Mouse (Mus musculus) ovary, postnatal 10 days (tissue): ENCODE data around the gene Dpf3.

Experiments
- DNase-seq: peaks from one replicate; pipeline ENCODE4 v3.0.0; 2022; ENCODE audit warnings: low spot score

Dpf3 gene

GRCm38 (mm10) chr12:83487476-83487991 lies at the start of gene Dpf3:
Gene Dpf3 (minus strand): TSS chr12:83487716.
- peak; percentile 99 for DNase-seq

DNA sequence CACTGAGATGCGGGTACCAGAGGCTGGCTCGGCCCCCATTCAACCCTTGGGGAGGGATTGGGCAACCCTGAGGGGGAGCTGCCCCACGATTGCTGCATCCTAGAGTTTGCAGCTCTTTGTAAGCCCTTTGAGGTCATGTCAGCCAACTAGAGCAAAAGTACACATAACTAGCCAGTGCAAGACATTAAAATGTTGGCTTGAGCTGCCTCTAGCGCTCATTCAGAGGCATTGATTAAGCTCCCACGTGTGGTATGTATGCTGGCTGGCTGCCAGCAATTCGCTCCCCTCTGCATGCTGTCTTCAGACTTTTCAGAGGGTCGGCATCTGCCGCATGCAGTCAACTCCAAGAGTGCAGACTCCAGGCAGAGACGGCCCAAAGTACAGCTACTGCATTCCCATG lies 48.5 kb upstream of the Dpf3 start:
- no peak for DNase-seq

- no peak for DNase-seq
Measured at GRCm38 (mm10) chr12:83535428-83535827, 47.9 kb upstream of the Dpf3 start.

- DNase-seq, result no peak
Measured at GRCm38 (mm10) chr12:83534190-83534589, 46.7 kb upstream of the Dpf3 start.

- no peak for DNase-seq
Measured at GRCm38 (mm10) chr12:83532966-83533365, 45.5 kb upstream of the Dpf3 start.

GRCm38 (mm10) chr12:83531992-83532391 lies 44.5 kb upstream of the Dpf3 start:
- DNase-seq, result no peak

DNA sequence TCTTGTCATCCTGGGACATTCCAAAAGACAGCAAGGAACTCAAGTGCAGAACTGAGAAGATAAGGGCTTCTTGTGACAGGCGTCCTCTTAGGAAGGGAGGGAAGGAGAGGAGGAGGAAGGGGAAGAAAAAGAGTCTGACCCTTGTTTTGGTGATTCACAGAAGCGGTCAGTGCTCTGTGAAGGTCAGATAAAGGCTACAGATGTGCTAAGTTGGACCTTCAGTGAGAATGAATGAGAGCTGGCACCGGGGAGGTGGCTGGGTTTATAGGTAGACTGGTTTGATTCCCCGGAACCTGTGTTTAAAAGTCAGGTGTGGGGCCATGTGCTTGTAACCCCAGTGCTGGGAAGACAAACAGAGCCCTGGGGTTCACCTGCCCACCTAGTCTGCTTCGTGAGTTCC lies 41.1 kb upstream of the Dpf3 start:
- DNase-seq, result no peak

DNA sequence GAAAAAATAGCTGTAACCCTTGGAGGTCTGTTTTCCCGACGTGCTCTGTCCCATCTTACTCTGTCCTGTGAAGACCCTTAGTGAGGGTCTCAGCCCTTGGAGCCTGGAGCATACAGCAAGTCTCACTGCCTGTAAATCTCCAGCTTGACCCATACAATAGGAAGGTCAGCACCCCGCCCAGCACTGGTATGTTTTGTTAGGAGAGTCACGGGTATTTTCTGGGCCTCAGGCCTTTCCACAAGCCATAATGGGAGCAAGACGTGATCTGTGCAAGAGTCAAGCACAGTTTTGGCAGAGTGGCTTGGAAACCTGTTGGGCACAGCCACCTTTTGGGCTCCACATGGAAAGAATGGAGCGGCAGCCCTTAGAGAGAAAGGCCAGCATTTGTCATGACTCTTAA lies 40.3 kb upstream of the Dpf3 start:
- no peak for DNase-seq

DNA sequence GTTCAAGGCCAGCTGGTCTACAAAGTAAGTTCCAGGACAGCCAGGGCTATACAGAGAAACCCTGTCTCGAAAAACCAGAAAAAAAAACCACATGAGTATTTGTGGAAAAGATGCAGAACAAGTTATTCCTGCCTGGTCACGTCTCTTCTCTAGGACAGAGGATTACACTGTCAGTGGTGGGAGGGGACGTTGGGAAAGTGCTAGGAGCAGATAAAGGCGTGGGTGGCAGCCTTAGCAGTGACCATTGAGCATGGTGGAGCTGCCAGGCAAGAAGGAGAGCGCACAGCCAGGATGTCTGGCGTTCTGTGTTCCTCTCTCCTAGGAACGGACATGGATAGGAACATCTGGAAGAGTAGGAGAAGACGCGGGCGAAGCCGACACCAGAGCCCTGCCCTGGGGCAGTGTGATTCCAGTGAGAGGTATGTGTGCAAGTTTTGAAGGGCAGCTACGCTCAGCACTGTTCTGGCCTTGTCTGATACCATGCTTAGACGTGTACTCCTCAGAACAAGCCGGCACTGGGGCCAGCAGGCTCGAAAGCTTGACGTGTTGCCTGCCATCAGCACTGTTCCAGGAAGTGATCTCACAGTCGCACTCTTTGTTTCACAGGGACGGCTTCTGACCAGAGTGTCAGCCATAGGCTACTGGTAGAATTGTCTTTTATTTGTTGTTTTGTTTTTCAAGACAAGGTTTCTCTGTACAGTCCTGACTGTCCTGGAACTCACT lies 38.5 kb upstream of the Dpf3 start:
- no peak for DNase-seq

- no peak for DNase-seq
Measured at GRCm38 (mm10) chr12:83524329-83524728, 36.8 kb upstream of the Dpf3 start.

- DNase-seq, result no peak
Measured at GRCm38 (mm10) chr12:83523892-83524291, 36.4 kb upstream of the Dpf3 start.

DNA sequence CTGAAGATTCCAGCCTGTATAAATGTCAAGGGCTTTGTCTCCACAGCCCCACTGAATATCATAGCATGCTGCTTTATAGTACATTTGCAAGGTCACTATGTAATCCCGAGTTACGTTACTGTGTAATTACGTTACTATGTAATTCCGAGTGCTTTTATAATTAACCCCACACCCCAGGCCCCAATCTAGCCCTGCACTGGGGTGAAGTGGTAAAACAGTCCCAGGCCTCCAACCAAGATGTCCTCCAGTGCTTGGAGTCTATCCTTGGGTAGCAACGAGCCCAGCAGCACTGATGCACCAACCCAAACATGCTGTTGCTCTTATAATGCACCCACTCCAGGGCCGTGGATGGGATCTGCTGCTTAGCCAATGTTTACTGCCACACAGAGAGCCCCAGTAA lies 35.5 kb upstream of the Dpf3 start:
- no peak for DNase-seq

DNA sequence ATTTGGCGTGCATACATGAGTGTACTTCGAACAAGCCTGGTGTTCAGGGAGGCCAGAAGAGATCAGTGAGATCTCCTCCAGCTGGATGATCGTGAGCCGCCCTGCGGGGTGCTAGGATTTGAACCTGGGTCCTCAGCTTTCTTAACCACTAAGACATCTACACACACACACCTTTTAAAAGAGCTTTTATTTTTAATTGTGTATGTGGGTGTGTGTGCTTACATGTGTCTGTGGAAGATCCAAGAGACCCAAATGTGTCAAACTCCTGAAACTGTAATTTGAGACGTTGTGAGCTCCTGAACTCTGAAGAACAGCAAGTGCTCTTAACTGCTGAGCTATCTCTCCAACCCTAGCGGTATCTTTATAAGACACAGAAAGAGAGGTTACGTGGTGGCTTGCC lies 33.6 kb upstream of the Dpf3 start:
- DNase-seq, result no peak

- DNase-seq, result peak; percentile 88
Measured at GRCm38 (mm10) chr12:83520311-83520890, 32.9 kb upstream of the Dpf3 start, which contains the start of gene Dcaf4. Gene Dcaf4 (plus strand): TSS chr12:83520466.

DNA sequence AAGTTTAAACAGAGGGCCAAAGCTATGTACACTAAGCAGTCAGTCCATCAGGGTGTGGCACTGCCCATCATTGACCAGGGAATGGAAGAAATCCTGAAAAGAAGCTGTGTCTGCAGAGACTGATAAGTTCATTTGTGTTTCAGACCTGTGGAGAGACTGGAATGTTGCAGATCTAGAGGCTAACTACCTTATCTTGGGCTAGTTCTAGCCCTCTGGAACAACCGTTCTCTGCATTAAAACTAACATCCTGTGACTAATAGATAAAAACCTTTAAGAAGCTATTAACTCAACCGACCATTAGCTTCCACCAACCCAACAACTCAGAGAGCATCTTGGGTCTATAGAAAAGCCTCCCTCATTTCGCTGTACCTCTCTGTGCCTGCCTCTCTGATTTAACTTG lies 30.1 kb upstream of the Dpf3 start:
- no peak for DNase-seq

- no peak for DNase-seq
Measured at GRCm38 (mm10) chr12:83514216-83514615, 26.7 kb upstream of the Dpf3 start.

DNA sequence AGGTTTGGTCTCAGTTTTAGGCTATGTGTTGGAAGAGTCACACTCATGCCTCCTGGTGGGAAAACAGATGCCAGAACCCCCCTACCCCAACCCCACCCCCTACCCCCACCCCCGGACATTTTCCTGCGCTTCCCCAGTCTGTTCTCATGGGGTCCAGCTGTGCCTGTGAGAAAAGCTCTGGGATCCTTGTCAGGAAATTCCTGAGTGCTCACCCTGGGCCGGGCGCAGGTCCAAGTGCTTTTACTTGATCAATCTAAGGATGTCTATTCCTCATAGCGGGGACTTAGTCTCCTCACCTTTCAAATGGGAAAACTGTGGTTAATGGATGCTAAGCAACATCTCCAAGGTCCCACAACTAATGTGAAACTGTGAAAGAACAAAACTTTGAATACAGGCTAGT lies 25.7 kb upstream of the Dpf3 start:
- DNase-seq, result no peak

DNA sequence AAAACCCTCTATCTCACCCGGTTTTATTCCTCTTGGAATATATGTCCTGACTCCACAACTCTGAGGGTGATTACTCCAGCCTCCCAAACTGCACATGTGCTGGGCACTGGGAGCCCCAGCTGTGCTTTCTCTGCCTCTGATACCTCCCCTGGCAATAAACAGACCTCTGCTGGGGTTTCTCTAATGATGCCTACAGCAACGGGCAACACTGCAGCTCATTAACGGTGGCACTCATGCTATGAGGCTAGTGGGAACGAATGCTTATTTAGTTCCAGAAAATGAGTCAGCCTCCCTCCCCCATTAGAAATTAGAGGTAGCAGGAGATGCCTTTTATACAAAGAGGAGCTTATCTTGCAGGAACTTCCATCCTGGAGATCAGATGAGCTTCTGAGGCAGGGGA lies 25.3 kb upstream of the Dpf3 start:
- no peak for DNase-seq

GRCm38 (mm10) chr12:83510586-83510985 lies 23.1 kb upstream of the Dpf3 start:
- DNase-seq, result no peak

- DNase-seq, result no peak
Measured at GRCm38 (mm10) chr12:83506543-83506942, 19.0 kb upstream of the Dpf3 start.

GRCm38 (mm10) chr12:83502190-83502589 lies 14.7 kb upstream of the Dpf3 start:
- no peak for DNase-seq

DNA sequence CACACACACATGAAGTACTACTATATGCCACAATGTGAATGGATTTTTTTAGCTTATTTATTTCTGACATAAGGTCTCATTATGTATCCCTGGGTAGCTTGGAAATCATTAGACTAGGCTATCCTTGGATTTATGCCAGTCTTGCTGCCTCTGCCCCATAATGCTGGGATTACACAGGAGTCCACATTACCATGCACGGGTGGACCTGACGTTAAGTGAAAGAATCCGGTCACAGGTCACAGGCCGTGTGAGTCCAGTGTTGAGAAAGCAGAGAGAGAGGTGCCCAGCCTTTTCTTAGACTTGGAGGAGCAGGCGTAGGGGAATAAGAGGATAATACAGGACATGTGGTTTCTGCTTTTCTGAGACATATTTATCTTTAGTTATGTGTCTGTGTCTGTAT lies 11.7 kb upstream of the Dpf3 start:
- no peak for DNase-seq

- DNase-seq, result no peak
Measured at GRCm38 (mm10) chr12:83497959-83498358, 10.4 kb upstream of the Dpf3 start.

- DNase-seq, result no peak
Measured at GRCm38 (mm10) chr12:83496736-83497135, 9.2 kb upstream of the Dpf3 start.
